Mouse (Mus musculus) C2C12 (cell line): Measurements from ENCODE around the gene Selenom. TPM values are rescaled to one million over a fixed set of nuclear protein-coding genes. Genes with fewer than 3 reads are reported as not detected.

Experiments
- H3K27me3 ChIP-seq: one replicate; pipeline ENCODE4 v1.6.1; 2011; ENCODE audit not compliant: control insufficient read depth, insufficient read depth, insufficient read length
- H3K36me3 ChIP-seq: one replicate; pipeline ENCODE4 v1.6.1; 2011; ENCODE audit not compliant: control insufficient read depth, insufficient read depth
- H3K4me3 ChIP-seq: one replicate; pipeline ENCODE4 v1.5.1; 2011; ENCODE audit warnings: mild to moderate bottlenecking, control low read depth; ENCODE audit not compliant: poor library complexity, insufficient read depth, severe bottlenecking
- H3K79me2 ChIP-seq: one replicate; pipeline ENCODE4 v1.6.1; 2011; ENCODE audit not compliant: control insufficient read depth, insufficient read depth
- H3K79me3 ChIP-seq: one replicate; pipeline ENCODE4 v1.6.1; 2011; ENCODE audit warnings: low read depth, control low read depth
- H3ac ChIP-seq: one replicate; pipeline ENCODE3; 2011; ENCODE audit warnings: low read depth; ENCODE audit not compliant: control insufficient read depth, insufficient read length
- CEBPB ChIP-seq: IDR thresholded peaks from one replicate; pipeline ENCODE4 v1.6.1; 2011; ENCODE audit warnings: low read depth, mild to moderate bottlenecking, control low read depth, moderate library complexity
- CTCF ChIP-seq: IDR thresholded peaks from one replicate; pipeline ENCODE4 v1.5.1; 2011; ENCODE audit not compliant: control insufficient read depth, insufficient read depth, insufficient read length
- FOSL1 ChIP-seq: IDR thresholded peaks from one replicate; pipeline ENCODE4 v1.8.0; 2011; ENCODE audit warnings: mild to moderate bottlenecking, low read length; ENCODE audit not compliant: poor library complexity, insufficient read depth, severe bottlenecking
- MAX ChIP-seq: IDR thresholded peaks from one replicate; pipeline ENCODE4 v1.6.1; 2011; ENCODE audit warnings: mild to moderate bottlenecking, control low read depth
- MYOD1 ChIP-seq: IDR thresholded peaks from one replicate; pipeline ENCODE4 v1.6.1; 2011; ENCODE audit warnings: low read depth; ENCODE audit not compliant: control insufficient read depth, insufficient read length
- MYOG ChIP-seq: IDR thresholded peaks from one replicate; pipeline ENCODE4 v1.6.1; 2011; ENCODE audit not compliant: control insufficient read depth, insufficient read length; ENCODE audit errors: extremely low read depth
- USF1 ChIP-seq: IDR thresholded peaks from one replicate; pipeline ENCODE4 v1.6.1; 2011; ENCODE audit warnings: low read depth, mild to moderate bottlenecking, control low read depth, moderate library complexity
- polyA plus RNA-seq: library from polyadenylated mRNA; unstranded; fragments of >200 nt; fragmentation: generic; extraction: Trizol; gene quantifications from one replicate; pipeline ENCODE4 v1.2.1, GENCODE M21; 2012; ENCODE audit warnings: missing spikeins

Gene Selenom
- polyA plus RNA-seq, 1 experiment = 77.0 TPM

DNA sequence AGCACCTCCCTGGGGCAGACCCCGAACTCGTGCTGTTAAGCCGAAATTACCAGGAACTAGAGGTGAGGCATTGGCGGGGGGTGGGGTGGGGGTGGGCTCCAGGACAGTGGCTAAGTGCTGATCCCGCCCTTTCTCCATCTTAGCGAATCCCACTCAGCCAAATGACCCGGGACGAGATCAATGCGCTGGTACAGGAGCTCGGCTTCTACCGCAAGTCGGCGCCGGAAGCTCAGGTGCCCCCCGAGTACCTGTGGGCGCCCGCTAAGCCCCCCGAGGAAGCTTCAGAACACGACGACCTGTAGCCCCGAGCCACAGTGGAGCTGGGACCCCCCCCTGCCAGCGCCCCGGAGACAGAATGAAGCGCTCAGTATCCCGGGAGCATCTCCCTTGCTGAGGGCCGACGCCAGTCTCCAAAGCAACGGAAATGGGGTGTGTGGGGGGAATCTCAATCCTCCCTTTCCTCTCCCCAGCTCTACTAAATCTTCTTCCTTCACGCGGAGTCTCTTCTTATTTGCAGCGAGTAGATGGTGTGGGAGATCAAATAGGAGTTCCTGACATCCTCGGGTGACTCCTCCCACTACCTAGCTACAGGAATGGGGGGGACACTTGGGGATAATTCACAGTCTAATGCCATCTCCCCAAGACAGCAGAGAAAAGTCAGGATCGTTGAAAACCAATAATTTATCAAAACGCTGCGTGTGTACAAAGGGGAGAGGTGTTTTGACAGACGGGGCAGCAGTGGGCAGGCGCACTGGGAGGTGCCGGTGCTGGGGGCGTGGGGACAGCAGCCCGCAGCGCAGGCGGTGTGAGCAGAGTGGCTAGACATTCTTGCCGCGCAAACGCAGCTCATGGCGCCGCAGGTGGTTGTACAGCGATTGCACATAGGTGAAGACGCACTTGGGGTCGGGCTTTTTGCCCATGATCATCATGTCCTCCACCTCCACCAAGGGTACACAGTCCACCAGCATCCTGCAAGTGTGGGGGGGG lies 2.7 kb downstream of the Selenom start:
- Histone ChIP-seq H3K36me3 (peaks cover 31% of the 10 kb centered on the region), H3K79me3 (no peaks in the 10 kb centered on the region), H3ac (no peak overlapping the region), H3K4me3 (no peak overlapping the region), H3K79me2 (no peaks in the 10 kb centered on the region), H3K27me3 (no peaks in the 10 kb centered on the region)
- TF ChIP-seq USF1 (no peak), MAX (no peak), MYOG (no peak), CTCF (no peak), FOSL1 (no peak), MYOD1 (no peak), CEBPB (no peak)

DNA sequence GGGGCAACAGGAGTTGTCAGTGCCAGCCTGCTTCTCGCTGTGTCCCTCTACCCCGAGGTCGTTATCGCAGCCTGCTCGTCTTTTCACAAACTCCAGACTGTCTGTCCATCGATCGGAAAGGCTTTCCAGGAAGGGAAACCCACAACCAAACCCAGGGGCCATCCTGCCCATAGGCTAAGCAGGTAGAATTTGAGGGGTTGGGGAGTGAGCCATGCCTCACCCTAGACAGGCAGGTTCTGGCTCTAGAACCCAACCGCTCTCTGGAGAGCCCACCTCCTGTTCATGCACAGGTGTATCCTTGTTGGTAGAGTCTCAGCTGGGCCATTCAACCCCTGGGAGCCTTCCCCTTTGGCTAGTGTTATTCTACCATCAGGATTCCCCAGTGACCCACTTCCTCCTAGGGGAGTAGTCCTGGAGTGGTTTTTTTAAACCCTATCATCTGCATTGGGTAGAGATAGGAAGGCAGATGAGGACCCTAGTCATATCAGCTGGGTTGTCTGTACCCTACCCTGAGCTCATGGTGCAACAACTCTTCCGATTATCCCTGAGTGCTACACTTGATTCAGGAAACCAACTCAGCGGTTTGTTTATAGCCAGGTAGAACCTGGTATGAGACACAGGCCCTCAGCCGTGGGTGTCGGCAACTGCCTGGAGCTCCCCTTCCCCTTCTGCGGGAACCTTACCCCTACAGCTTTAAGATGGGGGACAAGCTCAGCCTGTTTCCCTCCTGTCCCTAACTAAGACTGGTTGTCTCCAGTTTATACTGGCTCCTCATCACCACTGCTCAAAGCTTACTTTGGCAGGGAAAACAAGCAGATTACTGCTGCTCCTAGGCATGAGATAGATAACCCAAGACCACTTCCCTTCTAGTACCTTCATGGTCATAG lies 3.6 kb downstream of the Selenom start:
- TF ChIP-seq MYOD1 (no peak), CTCF (no peak), MAX (no peak), USF1 (no peak), CEBPB (no peak), MYOG (no peak), FOSL1 (no peak)
- Histone ChIP-seq H3K36me3 (peaks cover 40% of the 10 kb centered on the region), H3K79me3 (no peaks in the 10 kb centered on the region), H3K27me3 (no peaks in the 10 kb centered on the region), H3K4me3 (no peak overlapping the region), H3ac (no peak overlapping the region), H3K79me2 (no peaks in the 10 kb centered on the region)

DNA sequence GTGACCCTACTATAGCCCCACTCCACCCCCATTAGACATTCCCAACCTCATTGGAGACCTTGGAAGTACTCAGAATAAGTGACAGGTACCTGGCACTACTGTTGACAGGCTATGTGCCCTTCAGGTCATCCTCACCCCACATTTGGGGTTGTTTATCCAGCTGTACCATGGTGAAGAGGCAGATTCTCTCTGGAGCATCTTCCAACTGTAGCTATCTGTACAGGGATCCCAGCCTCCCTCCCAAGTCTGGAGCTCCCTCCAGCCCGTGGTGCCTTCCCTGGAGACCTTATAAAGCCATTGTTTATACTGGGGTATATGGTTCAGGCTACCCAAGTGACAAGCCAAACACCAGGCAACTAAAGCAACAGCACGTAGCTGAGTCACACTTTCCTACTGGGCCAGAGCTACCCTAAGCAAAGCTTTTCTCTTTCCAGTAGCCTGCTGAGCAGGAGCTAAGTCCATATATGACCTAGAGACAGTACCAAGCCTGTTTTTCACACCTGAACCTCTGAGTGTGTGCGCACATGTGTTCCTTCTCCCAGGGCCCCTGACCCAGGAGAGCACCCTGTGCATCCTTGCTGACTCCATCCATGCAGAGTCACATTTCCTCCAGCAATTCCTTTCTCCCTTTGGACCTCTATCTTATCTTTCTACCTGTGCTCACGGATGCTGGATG lies 4.7 kb downstream of the Selenom start:
- H3K4me3 ChIP-seq = no peak overlapping the region
- H3ac ChIP-seq = no peak overlapping the region

DNA sequence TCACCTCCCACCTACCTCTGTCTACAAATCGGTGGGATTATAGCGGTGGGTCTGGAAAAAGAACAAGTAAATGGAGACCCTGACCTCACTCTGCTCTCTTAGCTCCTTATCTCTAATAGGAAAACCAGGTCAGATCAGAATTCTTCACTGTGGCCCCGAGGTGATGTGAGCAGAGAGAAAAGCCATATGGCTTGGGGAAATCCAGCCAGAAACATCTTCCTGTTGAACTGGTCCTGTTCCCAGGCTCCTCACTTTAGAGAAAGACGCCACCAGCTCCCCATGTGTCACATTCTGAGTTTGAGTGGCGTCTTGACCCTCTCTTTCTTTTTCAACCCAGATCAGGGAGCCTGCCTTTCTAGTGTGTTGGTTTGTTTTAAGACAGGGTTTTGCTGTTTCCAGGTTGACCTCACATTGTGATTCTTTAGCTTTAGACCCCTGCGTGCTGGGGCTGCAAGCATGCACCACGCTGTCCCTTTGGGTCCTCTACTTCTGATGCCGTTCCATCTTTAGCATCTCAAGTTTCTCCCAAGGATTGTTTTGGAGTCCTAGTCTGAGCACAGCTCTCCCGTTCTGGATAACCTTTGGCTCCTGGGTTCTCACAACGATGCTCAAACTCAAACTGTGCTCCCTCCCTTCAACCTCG lies 5.4 kb downstream of the Selenom start:
- no peak overlapping the region for H3ac ChIP-seq
- no peak overlapping the region for H3K4me3 ChIP-seq
- H3K79me3 ChIP-seq = no peaks in the 10 kb centered on the region
- no peaks in the 10 kb centered on the region for H3K79me2 ChIP-seq
- peaks cover 57% of the 10 kb centered on the region for H3K36me3 ChIP-seq
- H3K27me3 ChIP-seq = no peaks in the 10 kb centered on the region
- TF ChIP-seq CTCF (no peak), MYOG (no peak), FOSL1 (no peak), MAX (no peak), CEBPB (no peak)

More for the DNA sequence above, 4.7 kb downstream of the Selenom start:
- Histone ChIP-seq H3K79me2 (no peaks in the 10 kb centered on the region), H3K79me3 (no peaks in the 10 kb centered on the region), H3K27me3 (no peaks in the 10 kb centered on the region), H3K36me3 (peaks cover 50% of the 10 kb centered on the region)
- no peak for TF ChIP-seq USF1
- no peak for TF ChIP-seq FOSL1
- TF ChIP-seq CEBPB = no peak
- no peak for TF ChIP-seq MAX
- no peak for TF ChIP-seq CTCF
- TF ChIP-seq MYOD1 = no peak
- TF ChIP-seq MYOG = no peak
